Mouse (Mus musculus) myocyte (in vitro differentiated cells): Measurements from ENCODE around the gene 4930539E08Rik. TPM values are rescaled to one million over a fixed set of nuclear protein-coding genes. Genes with fewer than 3 reads are reported as not detected.

Experiments
- H3K27me3 ChIP-seq: one replicate; pipeline ENCODE4 v1.6.1; 2011; ENCODE audit not compliant: control insufficient read depth, insufficient read depth, insufficient read length
- H3K36me3 ChIP-seq: one replicate; pipeline ENCODE4 v1.6.1; 2011; ENCODE audit not compliant: control insufficient read depth, insufficient read depth
- H3K4me2 ChIP-seq: one replicate; pipeline ENCODE4 v1.6.1; 2011; ENCODE audit warnings: low read depth, control low read depth
- H3K4me3 ChIP-seq: one replicate; pipeline ENCODE4 v1.5.1; 2011; ENCODE audit warnings: mild to moderate bottlenecking, control low read depth, moderate library complexity
- H3K79me2 ChIP-seq: one replicate; pipeline ENCODE4 v1.6.1; 2011; ENCODE audit not compliant: control insufficient read depth, insufficient read depth
- H3ac ChIP-seq: one replicate; pipeline ENCODE4 v1.6.1; 2011; ENCODE audit not compliant: control insufficient read depth, insufficient read length
- CEBPB ChIP-seq: IDR thresholded peaks from 2 replicates; pipeline ENCODE4 v1.6.1; 2011; ENCODE audit warnings: mild to moderate bottlenecking, moderate library complexity; ENCODE audit not compliant: poor library complexity, insufficient read depth, severe bottlenecking
- E2F4 ChIP-seq: IDR thresholded peaks from one replicate; pipeline ENCODE4 v1.6.1; 2011; ENCODE audit warnings: mild to moderate bottlenecking, control low read depth, moderate library complexity; ENCODE audit not compliant: insufficient read depth
- MAX ChIP-seq: IDR thresholded peaks from one replicate; pipeline ENCODE4 v1.6.1; 2011; ENCODE audit warnings: low read depth, mild to moderate bottlenecking, control low read depth
- MYOD1 ChIP-seq, 3 experiments: IDR thresholded peaks; one replicate each; pipeline ENCODE4 v1.6.1; 2011; ENCODE audit warnings: control low read depth in 2 of 3, low read depth in 2 of 3, mild to moderate bottlenecking in 2 of 3, moderate library complexity in 1 of 3; ENCODE audit not compliant: insufficient read length in 2 of 3, control insufficient read depth in 1 of 3
- MYOG ChIP-seq, 3 experiments: IDR thresholded peaks; one replicate each; pipeline ENCODE4 v1.6.1; 2011; ENCODE audit warnings: control low read depth in 2 of 3, low read depth in 2 of 3, mild to moderate bottlenecking in 2 of 3; ENCODE audit not compliant: insufficient read length in 2 of 3, control insufficient read depth in 1 of 3, insufficient read depth in 1 of 3
- POLR2A ChIP-seq: IDR thresholded peaks from one replicate; pipeline ENCODE4 v1.6.1; 2011; ENCODE audit warnings: low read depth, mild to moderate bottlenecking, control low read depth, moderate library complexity; ENCODE audit not compliant: insufficient read length
- POLR2AphosphoS2 ChIP-seq: IDR thresholded peaks from one replicate; pipeline ENCODE4 v1.6.1; 2011; ENCODE audit warnings: low read depth, control low read depth; ENCODE audit not compliant: insufficient read length
- REST ChIP-seq: IDR thresholded peaks from one replicate; pipeline ENCODE4 v1.6.1; 2011; ENCODE audit warnings: mild to moderate bottlenecking, control low read depth, moderate library complexity; ENCODE audit not compliant: insufficient read depth, insufficient read length
- SRF ChIP-seq: IDR thresholded peaks from one replicate; pipeline ENCODE4 v1.6.1; 2011; ENCODE audit warnings: low read depth; ENCODE audit not compliant: control insufficient read depth, insufficient read length
- TCF12 ChIP-seq: IDR thresholded peaks from one replicate; pipeline ENCODE4 v1.6.1; 2011; ENCODE audit warnings: mild to moderate bottlenecking, control low read depth; ENCODE audit not compliant: poor library complexity, insufficient read depth, severe bottlenecking
- TCF3 ChIP-seq: IDR thresholded peaks from one replicate; pipeline ENCODE4 v1.6.1; 2011; ENCODE audit warnings: low read depth, control low read depth; ENCODE audit not compliant: insufficient read length
- USF1 ChIP-seq: IDR thresholded peaks from one replicate; pipeline ENCODE4 v1.6.1; 2011; ENCODE audit warnings: low read depth, mild to moderate bottlenecking, control low read depth, moderate library complexity
- polyA plus RNA-seq: library from polyadenylated mRNA; unstranded; fragments of >200 nt; fragmentation: generic; extraction: Trizol; gene quantifications from one replicate; pipeline ENCODE4 v1.2.1, GENCODE M21; 2012; ENCODE audit warnings: missing spikeins

Gene 4930539E08Rik
- polyA plus RNA-seq, 1 experiment: not detected

DNA sequence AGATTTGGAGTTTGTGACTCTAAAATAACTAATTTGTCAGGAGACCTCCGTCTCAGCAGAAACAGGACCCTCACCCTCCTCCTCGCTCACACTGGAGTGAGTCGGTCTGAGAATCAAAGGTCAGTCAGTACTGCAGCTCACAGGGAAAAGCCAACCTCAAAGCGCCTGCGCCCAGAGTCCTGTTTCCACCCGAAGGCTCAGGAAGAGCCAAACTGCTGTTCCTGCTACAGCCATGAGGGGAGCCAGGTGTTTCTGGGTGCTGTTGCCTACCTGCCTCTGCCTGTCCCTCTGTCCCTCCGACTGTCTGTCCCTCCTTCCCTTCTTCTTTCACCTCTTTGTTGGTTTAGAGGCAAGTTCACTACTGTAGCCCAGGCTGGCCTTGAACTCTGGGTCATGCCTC, 5.0 kb downstream of the 4930539E08Rik start:
- Histone ChIP-seq H3ac (no peak overlapping the region), H3K36me3 (no peaks in the 10 kb centered on the region), H3K4me2 (no peak overlapping the region), H3K79me2 (no peaks in the 10 kb centered on the region), H3K4me3 (no peak overlapping the region), H3K27me3 (no peaks in the 10 kb centered on the region)
- TF ChIP-seq POLR2AphosphoS2 (no peak), POLR2A (no peak), E2F4 (no peak), SRF (no peak), TCF12 (no peak), MYOD1 (IDR thresholded peaks at IDR 0.05; ENCODE audit: control insufficient read depth in 1 of 3, insufficient read length in 2 of 3, low read depth in 2 of 3) (no peak), REST (no peak), USF1 (no peak), MYOG (IDR thresholded peaks at IDR 0.05; ENCODE audit: control insufficient read depth in 1 of 3, insufficient read depth in 1 of 3, insufficient read length in 2 of 3, low read depth in 2 of 3) (no peak), MAX (no peak), CEBPB (no peak)

DNA sequence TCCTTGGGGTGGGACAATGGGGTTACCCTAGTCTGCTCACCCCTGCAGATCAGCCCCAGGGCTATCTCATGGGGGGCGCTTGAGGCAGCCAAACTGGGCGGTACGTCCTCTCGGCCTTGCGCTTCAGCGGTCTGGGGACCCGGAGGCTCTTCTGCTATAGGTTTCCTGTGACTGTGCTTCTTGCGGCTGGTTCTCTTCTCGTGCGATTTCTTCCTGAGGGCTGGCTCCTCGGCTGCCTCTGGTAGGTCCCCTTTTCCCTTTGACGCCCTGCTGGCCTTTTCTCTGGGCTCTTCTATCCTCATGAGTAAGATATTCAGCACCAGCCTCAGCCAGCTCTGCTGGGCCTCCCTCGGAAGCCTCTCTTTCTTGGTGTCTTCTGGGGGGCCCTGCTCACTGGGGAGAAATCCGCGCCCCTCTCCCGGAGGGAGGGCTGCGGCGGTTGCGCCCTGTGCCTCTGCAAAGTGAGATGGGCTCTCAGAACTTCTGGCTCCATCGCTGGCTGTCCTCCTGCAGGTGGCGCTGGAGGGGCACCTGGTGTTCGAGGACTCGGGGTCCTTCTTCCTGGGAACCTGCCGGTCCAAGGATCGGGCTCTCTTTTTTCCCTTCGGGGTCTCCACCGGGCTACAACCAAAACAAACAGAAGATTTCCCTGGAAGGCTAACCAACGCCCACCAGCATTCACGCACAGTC, 5.7 kb downstream of the 4930539E08Rik start:
- H3K4me3 ChIP-seq: no peak overlapping the region

DNA sequence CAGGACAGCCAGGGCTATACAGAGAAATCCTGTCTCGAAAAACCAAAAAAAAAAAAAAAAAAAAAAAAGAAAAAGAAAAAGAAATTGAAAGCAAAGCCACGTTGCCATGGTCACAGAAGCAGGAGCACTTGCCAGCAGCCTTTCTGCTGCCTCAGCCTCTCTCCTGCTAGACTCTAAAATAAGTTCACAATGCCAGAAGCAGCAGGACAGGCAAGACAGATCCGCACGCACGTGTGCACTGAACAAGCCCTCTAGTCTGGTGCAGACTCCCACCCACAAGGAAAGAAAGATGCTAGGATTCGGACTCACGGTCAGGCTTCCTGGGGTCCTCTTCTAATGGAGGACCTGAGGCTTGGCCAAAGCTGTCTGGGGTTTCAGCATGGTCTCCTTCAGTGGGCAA, 7.2 kb downstream of the 4930539E08Rik start:
- H3K36me3 ChIP-seq: no peaks in the 10 kb centered on the region

More for the DNA sequence above, 5.7 kb downstream of the 4930539E08Rik start:
- no peak overlapping the region for H3K4me2 ChIP-seq
- no peaks in the 10 kb centered on the region for H3K79me2 ChIP-seq
- H3K27me3 ChIP-seq: no peaks in the 10 kb centered on the region
- no peaks in the 10 kb centered on the region for H3K36me3 ChIP-seq
- no peak for TF ChIP-seq SRF
- TF ChIP-seq CEBPB: no peak
- no peak for TF ChIP-seq MYOG (IDR thresholded peaks at IDR 0.05; ENCODE audit: control insufficient read depth in 1 of 3, insufficient read depth in 1 of 3, insufficient read length in 2 of 3, low read depth in 2 of 3)
- no peak for TF ChIP-seq POLR2AphosphoS2
- TF ChIP-seq MYOD1 (IDR thresholded peaks at IDR 0.05; ENCODE audit: control insufficient read depth in 1 of 3, insufficient read length in 2 of 3, low read depth in 2 of 3): no peak
- no peak for TF ChIP-seq POLR2A
- no peak for TF ChIP-seq MAX
- TF ChIP-seq USF1: no peak
- no peak for TF ChIP-seq TCF3
- no peak for TF ChIP-seq REST
- no peak for TF ChIP-seq TCF12
- no peak for TF ChIP-seq E2F4
- H3ac ChIP-seq: no peak overlapping the region

GRCm38 (mm10) chr17:28905377-28905916, 9.7 kb downstream of the 4930539E08Rik start:
- no peak overlapping the region for H3K4me3 ChIP-seq
- TF ChIP-seq CEBPB (no peak), USF1 (no peak), E2F4 (no peak), TCF3 (no peak), POLR2AphosphoS2 (no peak), REST (no peak), MAX (no peak), SRF (no peak), MYOG (IDR thresholded peaks at IDR 0.05; ENCODE audit: control insufficient read depth in 1 of 3, insufficient read depth in 1 of 3, insufficient read length in 2 of 3, low read depth in 2 of 3) (no peak), POLR2A (no peak), TCF12 (no peak), MYOD1 (IDR thresholded peaks at IDR 0.05; ENCODE audit: control insufficient read depth in 1 of 3, insufficient read length in 2 of 3, low read depth in 2 of 3) (no peak)
- H3K36me3 ChIP-seq: no peaks in the 10 kb centered on the region
- no peak overlapping the region for H3ac ChIP-seq
- H3K79me2 ChIP-seq: no peaks in the 10 kb centered on the region
- no peak overlapping the region for H3K4me2 ChIP-seq
- H3K27me3 ChIP-seq: no peaks in the 10 kb centered on the region

More for the DNA sequence above, 7.2 kb downstream of the 4930539E08Rik start:
- H3K79me2 ChIP-seq: no peaks in the 10 kb centered on the region
- H3K4me3 ChIP-seq: no peak overlapping the region
- no peak overlapping the region for H3ac ChIP-seq
- H3K27me3 ChIP-seq: no peaks in the 10 kb centered on the region
- TF ChIP-seq CEBPB (no peak), TCF12 (no peak), POLR2A (no peak), MAX (no peak), MYOD1 (IDR thresholded peaks at IDR 0.05; ENCODE audit: control insufficient read depth in 1 of 3, insufficient read length in 2 of 3, low read depth in 2 of 3) (no peak), REST (no peak), USF1 (no peak), MYOG (IDR thresholded peaks at IDR 0.05; ENCODE audit: control insufficient read depth in 1 of 3, insufficient read depth in 1 of 3, insufficient read length in 2 of 3, low read depth in 2 of 3) (no peak), SRF (no peak), TCF3 (no peak), E2F4 (no peak), POLR2AphosphoS2 (no peak)
- H3K4me2 ChIP-seq: no peak overlapping the region
